Mouse (Mus musculus) cerebellum, adult (tissue): ENCODE measurements around the gene Clec4d.
"Not testable (repeated sequence)": the region's sequence is repeated elsewhere in the genome, so short reads cannot be mapped to it uniquely, and the experiment has no call there.

Experiments used
- ATAC-seq: cut with Nextera tagmentation; 2 replicates; pipeline ENCODE4 v1.9.2; 2017; ENCODE audit warnings: mild to moderate bottlenecking, moderate library complexity, mixed read lengths; ENCODE audit not compliant: insufficient number of reproducible peaks, low FRiP score, low TSS enrichment

The Clec4d gene

GRCm38 (mm10) chr6:123261555-123262161 lies at the start of gene Clec4d:
TSS of gene Clec4d (plus strand) at chr6:123262111.
- no peak for ATAC-seq

GRCm38 (mm10) chr6:123227519-123228166 lies 34.3 kb upstream of the Clec4d start:
- ATAC-seq = no peak

- no peak for ATAC-seq
Measured at GRCm38 (mm10) chr6:123229644-123230043, 32.3 kb upstream of the Clec4d start, which contains the start of gene Clec4n. TSS of gene Clec4n (plus strand) at chr6:123229843.

GRCm38 (mm10) chr6:123231149-123231548 lies 30.8 kb upstream of the Clec4d start:
- ATAC-seq = no peak

- ATAC-seq = no peak
Measured at GRCm38 (mm10) chr6:123237582-123237981, 24.3 kb upstream of the Clec4d start.

GRCm38 (mm10) chr6:123244201-123244600 lies 17.7 kb upstream of the Clec4d start:
- no peak for ATAC-seq

GRCm38 (mm10) chr6:123248862-123249261 lies 13.0 kb upstream of the Clec4d start:
- not testable (repeated sequence) for ATAC-seq

- no peak for ATAC-seq
Measured at GRCm38 (mm10) chr6:123252735-123253134, 9.2 kb upstream of the Clec4d start.

- ATAC-seq = no peak
Measured at GRCm38 (mm10) chr6:123258946-123259345, 3.0 kb upstream of the Clec4d start.

GRCm38 (mm10) chr6:123259889-123260603 lies 1.9 kb upstream of the Clec4d start:
- ATAC-seq = no peak

GRCm38 (mm10) chr6:123260868-123261267 lies 1.0 kb upstream of the Clec4d start:
- ATAC-seq = no peak

GRCm38 (mm10) chr6:123264194-123264593 lies 2.3 kb downstream of the Clec4d start:
- ATAC-seq = no peak

- ATAC-seq = no peak
Measured at GRCm38 (mm10) chr6:123265809-123266208, 3.9 kb downstream of the Clec4d start.

GRCm38 (mm10) chr6:123266945-123267344 lies 5.0 kb downstream of the Clec4d start:
- ATAC-seq = no peak

- ATAC-seq = no peak
Measured at GRCm38 (mm10) chr6:123279443-123279842, 17.5 kb downstream of the Clec4d start.

- ATAC-seq = no peak
Measured at GRCm38 (mm10) chr6:123286311-123286710, 24.4 kb downstream of the Clec4d start.

GRCm38 (mm10) chr6:123288931-123289330 lies 27.0 kb downstream of the Clec4d start:
- ATAC-seq = no peak

- no peak for ATAC-seq
Measured at GRCm38 (mm10) chr6:123289753-123290152, 27.8 kb downstream of the Clec4d start, which contains the start of gene Clec4e. TSS of gene Clec4e (minus strand) at chr6:123289870.

GRCm38 (mm10) chr6:123292751-123293400 lies 31.0 kb downstream of the Clec4d start:
- no peak for ATAC-seq

- ATAC-seq = not testable (repeated sequence)
Measured at GRCm38 (mm10) chr6:123293509-123293908, 31.6 kb downstream of the Clec4d start.

GRCm38 (mm10) chr6:123296687-123297086 lies 34.8 kb downstream of the Clec4d start:
- ATAC-seq = no peak
